Mouse (Mus musculus): ENCODE results near the gene Il5. TPM values are rescaled to one million over a fixed set of nuclear protein-coding genes. Genes with fewer than 3 reads are reported as not detected.

The Il5 gene
- polyA plus RNA-seq (2014; fragmentation: Nextera tagmentation; extraction: Ambion mirVana), result not detected in 2 replicates

GRCm38 (mm10) chr11:53720715-53721114 is at the start of gene Il5:
TSS of gene Il5 (plus strand) at chr11:53720794.
- H3K36me3 ChIP-seq (ENCODE audit: control insufficient read depth, insufficient read depth, low read length), result no peaks in the 10 kb centered on the region
- ATAC-seq (replicated peaks; ENCODE audit: insufficient number of reproducible peaks, low FRiP score, low TSS enrichment), result no peak
- no peak within 1 kb of the TSS for H3K9ac ChIP-seq (ENCODE audit: low read depth, low read length)
- H3K9me3 ChIP-seq (replicated peaks; ENCODE audit: control insufficient read depth, low read length), result no peaks in the 10 kb centered on the region
- no peak within 1 kb of the TSS for H3K4me2 ChIP-seq
- no peaks in the 10 kb centered on the region for H3K4me1 ChIP-seq (ENCODE audit: control insufficient read depth, insufficient read depth, low read length)
- H3K4me3 ChIP-seq (ENCODE audit: low read depth, low read length), result no peak within 1 kb of the TSS
- no peaks in the 10 kb centered on the region for H3K27me3 ChIP-seq (ENCODE audit: control insufficient read depth, insufficient read depth, low read length)
- H3K27ac ChIP-seq (ENCODE audit: low read depth, low read length), result no peak within 1 kb of the TSS
- 81% methylated on average over 6 of the region's 6 CpGs for WGBS (ENCODE audit: insufficient replicate concordance)

- Histone ChIP-seq H3K9me3 (replicated peaks; ENCODE audit: control insufficient read depth, low read length) (no peaks in the 10 kb centered on the region), H3K36me3 (ENCODE audit: control insufficient read depth, insufficient read depth, low read length) (peaks cover 21% of the 10 kb centered on the region), H3K4me2 (no peak overlapping the region), H3K4me3 (ENCODE audit: low read depth, low read length) (no peak overlapping the region), H3K9ac (ENCODE audit: low read depth, low read length) (no peak overlapping the region), H3K4me1 (ENCODE audit: control insufficient read depth, insufficient read depth, low read length) (no peaks in the 10 kb centered on the region), H3K27ac (ENCODE audit: low read depth, low read length) (no peak overlapping the region), H3K27me3 (ENCODE audit: control insufficient read depth, insufficient read depth, low read length) (no peaks in the 10 kb centered on the region)
- WGBS (ENCODE audit: insufficient replicate concordance), result 92% methylated on average over 4 of the region's 4 CpGs
- no peak for ATAC-seq (replicated peaks; ENCODE audit: insufficient number of reproducible peaks, low FRiP score, low TSS enrichment)
Measured at GRCm38 (mm10) chr11:53671414-53671813, 49.2 kb upstream of the Il5 start.

- H3K27ac ChIP-seq (ENCODE audit: low read depth, low read length), result no peak overlapping the region
- H3K9ac ChIP-seq (ENCODE audit: low read depth, low read length), result no peak overlapping the region
- H3K4me3 ChIP-seq (ENCODE audit: low read depth, low read length), result no peak overlapping the region
- H3K27me3 ChIP-seq (ENCODE audit: control insufficient read depth, insufficient read depth, low read length), result no peaks in the 10 kb centered on the region
- H3K36me3 ChIP-seq (ENCODE audit: control insufficient read depth, insufficient read depth, low read length), result no peaks in the 10 kb centered on the region; the same call in none of the 2 replicates
- H3K9me3 ChIP-seq (replicated peaks; ENCODE audit: control insufficient read depth, low read length), result no peaks in the 10 kb centered on the region
- ATAC-seq (replicated peaks; ENCODE audit: insufficient number of reproducible peaks, low FRiP score, low TSS enrichment), result no peak
- H3K4me2 ChIP-seq, result no peak overlapping the region
- peaks cover 9% of the 10 kb centered on the region for H3K4me1 ChIP-seq (ENCODE audit: control insufficient read depth, insufficient read depth, low read length)
- WGBS (ENCODE audit: insufficient replicate concordance), result 88% methylated on average over 4 of the region's 4 CpGs
Measured at GRCm38 (mm10) chr11:53680141-53680540, 40.5 kb upstream of the Il5 start.

- Histone ChIP-seq H3K4me1 (ENCODE audit: control insufficient read depth, insufficient read depth, low read length) (peaks cover 9% of the 10 kb centered on the region), H3K4me2 (no peak overlapping the region), H3K36me3 (ENCODE audit: control insufficient read depth, insufficient read depth, low read length) (no peaks in the 10 kb centered on the region; the same call in none of the 2 replicates), H3K9ac (ENCODE audit: low read depth, low read length) (no peak overlapping the region), H3K27ac (ENCODE audit: low read depth, low read length) (no peak overlapping the region), H3K4me3 (ENCODE audit: low read depth, low read length) (no peak overlapping the region), H3K9me3 (replicated peaks; ENCODE audit: control insufficient read depth, low read length) (no peaks in the 10 kb centered on the region), H3K27me3 (ENCODE audit: control insufficient read depth, insufficient read depth, low read length) (no peaks in the 10 kb centered on the region)
- 92% methylated on average over 2 of the region's 2 CpGs for WGBS (ENCODE audit: insufficient replicate concordance)
- no peak for ATAC-seq (replicated peaks; ENCODE audit: insufficient number of reproducible peaks, low FRiP score, low TSS enrichment)
Measured at GRCm38 (mm10) chr11:53681686-53682085, 38.9 kb upstream of the Il5 start.

- Histone ChIP-seq H3K4me1 (ENCODE audit: control insufficient read depth, insufficient read depth, low read length) (peaks cover 9% of the 10 kb centered on the region), H3K9ac (ENCODE audit: low read depth, low read length) (no peak overlapping the region), H3K27ac (ENCODE audit: low read depth, low read length) (0 out of 2 replicates have a peak overlapping the region, but pooled peaks have one; percentile 10), H3K4me3 (ENCODE audit: low read depth, low read length) (no peak overlapping the region), H3K36me3 (ENCODE audit: control insufficient read depth, insufficient read depth, low read length) (no peaks in the 10 kb centered on the region; the same call in none of the 2 replicates), H3K9me3 (replicated peaks; ENCODE audit: control insufficient read depth, low read length) (no peaks in the 10 kb centered on the region), H3K4me2 (no peak overlapping the region), H3K27me3 (ENCODE audit: control insufficient read depth, insufficient read depth, low read length) (no peaks in the 10 kb centered on the region)
- ATAC-seq (replicated peaks; ENCODE audit: insufficient number of reproducible peaks, low FRiP score, low TSS enrichment), result no peak
- WGBS (ENCODE audit: insufficient replicate concordance), result 53% methylated on average over 2 of the region's 2 CpGs
Measured at GRCm38 (mm10) chr11:53682170-53682569, 38.4 kb upstream of the Il5 start.

- Histone ChIP-seq H3K36me3 (ENCODE audit: control insufficient read depth, insufficient read depth, low read length) (peaks cover 2% of the 10 kb centered on the region), H3K4me3 (ENCODE audit: low read depth, low read length) (no peak overlapping the region), H3K4me1 (ENCODE audit: control insufficient read depth, insufficient read depth, low read length) (peaks cover 9% of the 10 kb centered on the region), H3K27ac (ENCODE audit: low read depth, low read length) (peak overlapping the region; percentile 10; the same call in 1 of the 2 replicates), H3K4me2 (no peak overlapping the region), H3K9me3 (replicated peaks; ENCODE audit: control insufficient read depth, low read length) (no peaks in the 10 kb centered on the region), H3K9ac (ENCODE audit: low read depth, low read length) (no peak overlapping the region), H3K27me3 (ENCODE audit: control insufficient read depth, insufficient read depth, low read length) (no peaks in the 10 kb centered on the region)
- WGBS (ENCODE audit: insufficient replicate concordance), result 57% methylated on average over 9 of the region's 9 CpGs
- no peak for ATAC-seq (replicated peaks; ENCODE audit: insufficient number of reproducible peaks, low FRiP score, low TSS enrichment)
Measured at GRCm38 (mm10) chr11:53682994-53683530, 37.5 kb upstream of the Il5 start.

GRCm38 (mm10) chr11:53691979-53692378 is 28.6 kb upstream of the Il5 start:
- Histone ChIP-seq H3K36me3 (ENCODE audit: control insufficient read depth, insufficient read depth, low read length) (peaks cover 6% of the 10 kb centered on the region; the same call in 1 of the 2 replicates), H3K9me3 (replicated peaks; ENCODE audit: control insufficient read depth, low read length) (no peaks in the 10 kb centered on the region), H3K9ac (ENCODE audit: low read depth, low read length) (no peak overlapping the region), H3K4me2 (no peak overlapping the region), H3K4me1 (ENCODE audit: control insufficient read depth, insufficient read depth, low read length) (no peaks in the 10 kb centered on the region), H3K4me3 (ENCODE audit: low read depth, low read length) (no peak overlapping the region), H3K27ac (ENCODE audit: low read depth, low read length) (no peak overlapping the region), H3K27me3 (ENCODE audit: control insufficient read depth, insufficient read depth, low read length) (no peaks in the 10 kb centered on the region)
- 65% methylated on average over 10 of the region's 10 CpGs for WGBS (ENCODE audit: insufficient replicate concordance)
- ATAC-seq (replicated peaks; ENCODE audit: insufficient number of reproducible peaks, low FRiP score, low TSS enrichment), result no peak

GRCm38 (mm10) chr11:53698521-53698920 is 22.1 kb upstream of the Il5 start:
- H3K4me2 ChIP-seq, result no peak overlapping the region
- no peak overlapping the region for H3K27ac ChIP-seq (ENCODE audit: low read depth, low read length)
- WGBS (ENCODE audit: insufficient replicate concordance), result 85% methylated on average over 2 of the region's 2 CpGs
- H3K36me3 ChIP-seq (ENCODE audit: control insufficient read depth, insufficient read depth, low read length), result peaks cover 20% of the 10 kb centered on the region; the same call in 1 of the 2 replicates
- no peaks in the 10 kb centered on the region for H3K9me3 ChIP-seq (replicated peaks; ENCODE audit: control insufficient read depth, low read length)
- ATAC-seq (replicated peaks; ENCODE audit: insufficient number of reproducible peaks, low FRiP score, low TSS enrichment), result no peak
- H3K4me3 ChIP-seq (ENCODE audit: low read depth, low read length), result no peak overlapping the region
- H3K27me3 ChIP-seq (ENCODE audit: control insufficient read depth, insufficient read depth, low read length), result no peaks in the 10 kb centered on the region
- no peak overlapping the region for H3K9ac ChIP-seq (ENCODE audit: low read depth, low read length)
- no peaks in the 10 kb centered on the region for H3K4me1 ChIP-seq (ENCODE audit: control insufficient read depth, insufficient read depth, low read length)

- Histone ChIP-seq H3K9ac (ENCODE audit: low read depth, low read length) (no peak overlapping the region), H3K9me3 (replicated peaks; ENCODE audit: control insufficient read depth, low read length) (no peaks in the 10 kb centered on the region), H3K4me1 (ENCODE audit: control insufficient read depth, insufficient read depth, low read length) (no peaks in the 10 kb centered on the region), H3K4me2 (no peak overlapping the region), H3K27ac (ENCODE audit: low read depth, low read length) (no peak overlapping the region), H3K27me3 (ENCODE audit: control insufficient read depth, insufficient read depth, low read length) (no peaks in the 10 kb centered on the region), H3K36me3 (ENCODE audit: control insufficient read depth, insufficient read depth, low read length) (peaks cover 20% of the 10 kb centered on the region; the same call in 1 of the 2 replicates), H3K4me3 (ENCODE audit: low read depth, low read length) (no peak overlapping the region)
- ATAC-seq (replicated peaks; ENCODE audit: insufficient number of reproducible peaks, low FRiP score, low TSS enrichment), result no peak
- WGBS (ENCODE audit: insufficient replicate concordance), result 90% methylated on average over 4 of the region's 4 CpGs
Measured at GRCm38 (mm10) chr11:53699351-53699750, 21.2 kb upstream of the Il5 start.

Data from heart, embryonic 11.5 days (tissue).